Mouse (Mus musculus) limb, embryonic 14.5 days (tissue): ENCODE measurements around the gene Aldh18a1. TPM values are rescaled to one million over a fixed set of nuclear protein-coding genes. Genes with fewer than 3 reads are reported as not detected.
"Not testable (repeated sequence)": the region's sequence is repeated elsewhere in the genome, so short reads cannot be mapped to it uniquely, and the experiment has no call there.

Experiments
- ATAC-seq: fragments of 200-750 bp; cut with Nextera tagmentation; 2 replicates; pipeline ENCODE4 v1.8.0; 2017; ENCODE audit warnings: low read depth, moderate number of reproducible peaks, moderate TSS enrichment; ENCODE audit not compliant: low FRiP score
- DNase-seq: peaks from one replicate; pipeline ENCODE4 v3.0.0-alpha.2; 2015; ENCODE audit warnings: low spot score
- H3K27ac ChIP-seq: fragments of 300-500 bp; sonication (generic); replicated peaks from 2 replicates; pipeline ENCODE4 v1.5.1; 2014; ENCODE audit warnings: low read depth, mild to moderate bottlenecking, low read length, moderate library complexity, mixed read lengths
- H3K27me3 ChIP-seq: fragments of 300-500 bp; sonication (generic); 2 replicates; pipeline ENCODE4 v1.6.1; 2014; ENCODE audit warnings: low read length, mixed read lengths; ENCODE audit not compliant: control insufficient read depth, insufficient read depth
- H3K36me3 ChIP-seq: fragments of 300-500 bp; sonication (generic); 2 replicates; pipeline ENCODE4 v1.6.1; 2014; ENCODE audit warnings: mild to moderate bottlenecking, low read length, moderate library complexity, mixed read lengths; ENCODE audit not compliant: control insufficient read depth, insufficient read depth
- H3K4me1 ChIP-seq: fragments of 300-500 bp; sonication (generic); 2 replicates; pipeline ENCODE4 v1.6.1; 2014; ENCODE audit warnings: antibody characterized with exemption, low read length, mixed read lengths; ENCODE audit not compliant: control insufficient read depth, insufficient read depth
- H3K4me2 ChIP-seq: fragments of 300-500 bp; sonication (generic); replicated peaks from 2 replicates; pipeline ENCODE4 v1.6.1; 2014; ENCODE audit warnings: low read depth, mild to moderate bottlenecking, low read length, moderate library complexity; ENCODE audit not compliant: severe bottlenecking
- H3K4me3 ChIP-seq: fragments of 300-500 bp; sonication (generic); replicated peaks from 2 replicates; pipeline ENCODE4 v1.5.1; 2014; ENCODE audit warnings: low read length
- H3K9ac ChIP-seq: fragments of 300-500 bp; sonication (generic); 2 replicates; pipeline ENCODE4 v1.6.1; 2014; ENCODE audit warnings: mild to moderate bottlenecking, low read depth, low read length, moderate library complexity; ENCODE audit not compliant: severe bottlenecking
- H3K9me3 ChIP-seq: fragments of 300-500 bp; sonication (generic); 2 replicates; pipeline ENCODE4 v1.6.1; 2016; ENCODE audit warnings: low read length; ENCODE audit not compliant: control insufficient read depth
- POLR2A ChIP-seq: fragments of 200-500 bp; IDR thresholded peaks from 2 replicates; pipeline ENCODE4 v1.8.0; 2012; ENCODE audit warnings: inconsistent platforms, mild to moderate bottlenecking, moderate library complexity, borderline replicate concordance; ENCODE audit not compliant: insufficient read depth, insufficient read length; ENCODE audit errors: extremely low read depth
- WGBS: fragments of 180-500 bp; shearing (Covaris S2); extraction: QIAGEN DNeasy Blood & Tissue Kit; methylation state at CpG from one replicate; pipeline ENCODE4 v1.1.7; 2014; 5-methylcytosine and 5-hydroxymethylcytosine counted together
- polyA plus RNA-seq, 2 experiments: library from polyadenylated mRNA; depleted of rRNA in 1 of 2; stranded (reverse) in 1 of 2; unstranded in 1 of 2; fragments of >200 nt; fragmentation: Nextera tagmentation in 1 of 2; extraction: Ambion mirVana in 1 of 2; gene quantifications; 2 replicates each; pipeline versions ENCODE4 v1.2.1 to v1.2.3; 2012 to 2014

The Aldh18a1 gene
- polyA plus RNA-seq, 2 experiments = 65.3 to 79.8 TPM

DNA sequence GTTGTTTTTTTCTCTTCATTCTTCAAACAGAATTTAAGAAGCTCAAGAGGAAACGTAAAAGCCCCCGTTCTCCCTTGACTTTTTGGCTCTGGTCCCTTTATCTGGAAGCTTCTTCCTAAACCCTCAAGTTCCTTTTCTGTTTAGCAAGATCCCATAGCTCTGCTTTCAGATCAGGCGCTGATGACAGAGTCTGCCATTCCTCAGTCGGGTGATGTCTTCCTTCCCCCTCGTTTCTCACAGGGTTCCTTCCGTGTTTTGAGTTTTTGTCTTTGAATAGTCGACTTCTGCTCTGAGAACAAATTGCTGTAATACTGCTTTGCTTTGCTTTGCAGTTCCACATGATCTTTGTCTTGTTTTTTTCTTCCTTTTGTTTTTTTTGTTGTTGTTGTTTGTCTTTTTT lies 42.3 kb upstream of the Aldh18a1 start:
- Histone ChIP-seq H3K4me1 (peaks cover 6% of the 10 kb centered on the region; the same call in 1 of the 2 replicates), H3K4me3 (no peak overlapping the region)
- no peak for TF ChIP-seq POLR2A

DNA sequence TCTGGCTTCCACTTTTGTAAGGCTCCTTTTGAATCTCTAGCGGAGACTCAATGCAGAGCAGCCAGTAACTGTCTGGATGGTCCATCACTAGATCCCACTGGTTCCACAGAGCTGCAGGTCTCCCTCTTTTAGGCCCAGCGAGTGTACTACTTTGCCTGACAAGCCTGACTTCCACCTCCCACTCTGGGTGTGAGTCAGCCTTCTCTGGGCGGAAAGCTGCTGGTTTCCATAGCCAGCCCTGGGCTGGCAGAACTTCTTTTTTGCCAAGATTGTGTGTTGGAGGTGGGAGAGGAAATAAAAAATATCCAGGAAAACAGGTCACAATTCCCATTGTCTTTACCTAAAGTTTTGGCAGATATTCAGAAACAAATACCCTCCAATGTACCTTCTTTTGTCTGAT lies 41.8 kb upstream of the Aldh18a1 start:
- ATAC-seq (no peak), DNase-seq (no peak)
- Histone ChIP-seq H3K4me3 (no peak overlapping the region), H3K4me1 (peaks cover 6% of the 10 kb centered on the region; the same call in 1 of the 2 replicates), H3K27me3 (no peaks in the 10 kb centered on the region), H3K4me2 (no peak overlapping the region), H3K36me3 (no peaks in the 10 kb centered on the region), H3K9ac (no peak overlapping the region), H3K9me3 (no peaks in the 10 kb centered on the region), H3K27ac (no peak overlapping the region)
- WGBS = 63% methylated on average over 3 of the region's 3 CpGs
- TF ChIP-seq POLR2A = no peak

More for the DNA sequence above, 42.3 kb upstream of the Aldh18a1 start:
- no peak overlapping the region for H3K27ac ChIP-seq
- ATAC-seq (no peak), DNase-seq (no peak)
- H3K9ac ChIP-seq = no peak overlapping the region
- H3K4me2 ChIP-seq = no peak overlapping the region
- no peaks in the 10 kb centered on the region for H3K9me3 ChIP-seq
- H3K36me3 ChIP-seq = no peaks in the 10 kb centered on the region
- no peaks in the 10 kb centered on the region for H3K27me3 ChIP-seq
- 68% methylated on average over 7 of the region's 7 CpGs for WGBS

DNA sequence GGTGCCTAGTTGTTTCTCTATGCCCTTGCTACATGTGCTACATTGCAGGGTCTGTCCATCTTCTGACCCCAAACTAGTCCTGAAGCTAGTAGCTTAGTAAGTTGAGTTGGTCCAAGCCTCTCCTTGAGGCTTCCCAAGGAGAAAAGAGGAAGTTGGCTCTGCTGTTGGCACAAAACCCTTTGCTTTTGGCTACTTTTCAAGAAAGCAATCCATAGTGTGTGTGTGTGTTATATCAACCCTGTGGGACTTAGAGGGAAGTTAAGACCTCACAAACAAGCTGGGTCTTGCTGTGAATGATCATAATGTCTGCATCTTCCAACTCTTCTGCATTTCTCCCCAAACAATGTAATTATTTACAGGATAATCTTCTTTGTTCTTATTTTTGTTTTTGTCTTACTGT lies 40.7 kb upstream of the Aldh18a1 start:
- no peak overlapping the region for H3K4me3 ChIP-seq
- peaks cover 6% of the 10 kb centered on the region; the same call in 1 of the 2 replicates for H3K4me1 ChIP-seq
- H3K36me3 ChIP-seq = no peaks in the 10 kb centered on the region
- H3K9ac ChIP-seq = no peak overlapping the region
- no peaks in the 10 kb centered on the region for H3K27me3 ChIP-seq
- no peak overlapping the region for H3K27ac ChIP-seq
- DNase-seq (no peak), ATAC-seq (no peak)
- no peak for TF ChIP-seq POLR2A
- H3K4me2 ChIP-seq = no peak overlapping the region
- H3K9me3 ChIP-seq = no peaks in the 10 kb centered on the region

GRCm38 (mm10) chr19:40625935-40626334 lies 37.7 kb upstream of the Aldh18a1 start:
- WGBS = 28% methylated on average over 12 of the region's 12 CpGs
- Histone ChIP-seq H3K4me3 (no peak overlapping the region), H3K36me3 (no peaks in the 10 kb centered on the region), H3K27me3 (no peaks in the 10 kb centered on the region), H3K9me3 (no peaks in the 10 kb centered on the region), H3K27ac (no peak overlapping the region), H3K4me1 (peaks cover 6% of the 10 kb centered on the region; the same call in 1 of the 2 replicates), H3K4me2 (no peak overlapping the region), H3K9ac (no peak overlapping the region)
- no peak for TF ChIP-seq POLR2A
- DNase-seq (no peak), ATAC-seq (no peak)

DNA sequence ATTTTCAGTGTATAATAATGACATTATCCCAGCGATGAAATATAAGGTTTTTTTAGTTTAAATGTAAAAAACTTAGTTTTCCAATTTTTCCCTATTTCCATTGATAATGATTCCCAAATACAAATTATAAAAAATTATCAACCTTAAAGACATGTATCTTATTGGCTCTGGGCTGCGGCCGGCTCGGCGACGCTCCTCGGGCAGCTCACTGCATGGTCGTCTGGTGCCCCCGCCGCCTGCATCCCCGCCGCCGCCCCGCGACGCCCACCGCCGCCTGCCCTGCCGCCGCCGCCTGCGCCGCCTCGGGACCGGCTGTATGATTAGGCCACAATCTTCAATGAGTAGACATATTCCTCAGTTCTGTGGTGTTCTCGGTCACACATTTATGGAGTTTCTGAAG lies 33.4 kb upstream of the Aldh18a1 start:
- not testable (repeated sequence) for H3K4me2 ChIP-seq, H3K27me3 ChIP-seq, H3K36me3 ChIP-seq, H3K9ac ChIP-seq, H3K4me3 ChIP-seq, ATAC-seq, H3K4me1 ChIP-seq, DNase-seq, H3K9me3 ChIP-seq, H3K27ac ChIP-seq
- 52% methylated on average over 9 of the region's 26 CpGs for WGBS

DNA sequence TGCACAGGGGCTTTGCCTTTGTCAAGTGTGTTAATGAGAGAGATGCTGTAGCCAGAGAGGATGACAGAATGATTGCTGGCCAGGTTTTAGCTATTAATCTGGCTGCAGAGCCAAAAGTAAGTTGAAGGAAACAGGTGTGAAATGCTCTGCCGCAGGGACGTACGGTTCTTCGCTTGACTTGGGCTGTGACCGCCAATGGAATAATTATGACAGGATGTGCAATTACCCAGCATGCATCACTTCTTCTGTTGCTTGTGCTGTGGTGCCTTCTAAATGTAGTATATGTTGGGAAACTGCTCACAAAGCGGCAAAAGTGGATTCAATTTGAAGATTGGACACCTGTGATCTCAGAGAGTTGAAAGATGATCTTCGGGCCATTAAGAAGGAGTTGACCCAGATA lies 27.8 kb upstream of the Aldh18a1 start:
- no peak overlapping the region for H3K9ac ChIP-seq
- H3K4me2 ChIP-seq = no peak overlapping the region
- WGBS = 67% methylated on average over 7 of the region's 7 CpGs
- H3K36me3 ChIP-seq = no peaks in the 10 kb centered on the region
- H3K27me3 ChIP-seq = no peaks in the 10 kb centered on the region
- no peak overlapping the region for H3K4me3 ChIP-seq
- peaks cover 2% of the 10 kb centered on the region; the same call in 1 of the 2 replicates for H3K4me1 ChIP-seq
- DNase-seq = no peak
- H3K9me3 ChIP-seq = no peaks in the 10 kb centered on the region
- no peak for TF ChIP-seq POLR2A
- H3K27ac ChIP-seq = no peak overlapping the region
- ATAC-seq = no peak
